Mouse (Mus musculus) embryonic facial prominence, embryonic 15.5 days (tissue): Measurements from ENCODE around the gene Spata18. TPM values are rescaled to one million over a fixed set of nuclear protein-coding genes. Genes with fewer than 3 reads are reported as not detected.

Experiments used
- ATAC-seq: fragments of 200-750 bp; cut with Nextera tagmentation; 2 replicates; pipeline ENCODE4 v1.8.0; 2017; ENCODE audit warnings: low read depth, moderate TSS enrichment; ENCODE audit not compliant: insufficient number of reproducible peaks, low FRiP score, low TSS enrichment
- H3K27ac ChIP-seq: fragments of 300-500 bp; sonication (generic); replicated peaks from 2 replicates; pipeline ENCODE4 v1.5.1; 2015; ENCODE audit warnings: mild to moderate bottlenecking, inconsistent platforms
- H3K27me3 ChIP-seq: fragments of 300-500 bp; sonication (generic); 2 replicates; pipeline ENCODE4 v1.6.1; 2015; ENCODE audit warnings: inconsistent platforms
- H3K36me3 ChIP-seq: fragments of 300-500 bp; sonication (generic); 2 replicates; pipeline ENCODE4 v1.6.1; 2015; ENCODE audit warnings: mild to moderate bottlenecking, inconsistent platforms
- H3K4me1 ChIP-seq: fragments of 300-500 bp; sonication (generic); 2 replicates; pipeline ENCODE4 v1.6.1; 2015; ENCODE audit warnings: inconsistent platforms
- H3K4me2 ChIP-seq: fragments of 300-500 bp; sonication (generic); replicated peaks from 2 replicates; pipeline ENCODE4 v1.6.1; 2015; ENCODE audit warnings: mild to moderate bottlenecking, inconsistent platforms
- H3K4me3 ChIP-seq: fragments of 300-500 bp; sonication (generic); replicated peaks from 2 replicates; pipeline ENCODE4 v1.5.1; 2015; ENCODE audit warnings: mild to moderate bottlenecking, inconsistent platforms
- H3K9ac ChIP-seq: fragments of 300-500 bp; sonication (generic); 2 replicates; pipeline ENCODE4 v1.6.1; 2015; ENCODE audit warnings: inconsistent platforms
- H3K9me3 ChIP-seq: fragments of 300-500 bp; sonication (generic); replicated peaks from 2 replicates; pipeline ENCODE4 v1.6.1; 2016; ENCODE audit warnings: inconsistent platforms
- WGBS: fragments of 180-500 bp; shearing (Covaris S2); methylation state at CpG from one replicate; pipeline ENCODE4 v1.1.7; 2015; 5-methylcytosine and 5-hydroxymethylcytosine counted together
- polyA plus RNA-seq: library from polyadenylated mRNA; unstranded; fragments of >200 nt; fragmentation: Nextera tagmentation; extraction: Ambion mirVana; gene quantifications from 2 replicates; pipeline ENCODE4 v1.2.1, GENCODE M21; 2015

Spata18 gene
- polyA plus RNA-seq, 1 experiment from 2014 or later = 8.1 TPM

DNA sequence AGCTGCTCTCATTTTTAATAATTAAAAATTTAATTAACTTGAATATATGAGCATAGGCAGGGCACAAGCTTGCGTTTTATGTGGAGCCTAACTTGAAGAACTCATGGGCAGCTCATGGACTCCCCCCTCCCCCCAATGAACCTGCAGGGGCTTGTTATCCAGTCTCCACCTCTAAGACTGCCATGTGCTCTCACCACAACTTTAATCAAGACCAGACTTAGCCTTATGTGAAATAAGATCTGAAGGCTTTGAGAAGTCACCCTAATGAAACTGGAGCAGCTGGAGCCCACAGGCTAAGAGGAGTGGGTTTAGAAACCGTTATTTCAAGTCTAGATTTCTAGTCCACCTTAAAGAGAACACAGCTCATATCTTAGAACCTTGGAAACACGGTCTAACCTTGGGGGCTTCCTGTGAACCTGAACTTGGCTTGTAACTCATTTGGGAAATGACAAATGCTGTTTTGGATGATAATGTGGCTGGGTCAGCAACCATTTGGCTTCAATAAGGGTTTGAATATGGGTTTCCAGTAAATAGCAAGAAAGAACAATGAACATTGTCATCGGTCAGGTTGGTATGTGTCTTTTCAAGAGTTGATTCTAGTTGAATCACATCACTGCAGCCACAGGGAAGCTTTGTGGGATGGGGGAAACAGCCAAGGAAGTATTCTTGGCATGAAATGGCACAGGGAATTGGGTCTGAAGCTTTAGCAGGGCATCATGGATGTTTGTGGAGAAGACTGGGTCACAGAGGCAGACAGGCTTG lies 43.3 kb downstream of the Spata18 start:
- Histone ChIP-seq H3K4me3 (no peak overlapping the region), H3K9me3 (no peaks in the 10 kb centered on the region), H3K4me2 (no peak overlapping the region), H3K36me3 (no peaks in the 10 kb centered on the region), H3K27me3 (no peaks in the 10 kb centered on the region), H3K27ac (peak overlapping the region; percentile 52), H3K4me1 (0 out of 2 replicates have a peak, but pooled peaks cover 14% of the 10 kb centered on the region), H3K9ac (no peak overlapping the region)
- 26% methylated on average over 4 of the region's 4 CpGs for WGBS
- peak; percentile 47; the same call in 1 of the 2 replicates for ATAC-seq

DNA sequence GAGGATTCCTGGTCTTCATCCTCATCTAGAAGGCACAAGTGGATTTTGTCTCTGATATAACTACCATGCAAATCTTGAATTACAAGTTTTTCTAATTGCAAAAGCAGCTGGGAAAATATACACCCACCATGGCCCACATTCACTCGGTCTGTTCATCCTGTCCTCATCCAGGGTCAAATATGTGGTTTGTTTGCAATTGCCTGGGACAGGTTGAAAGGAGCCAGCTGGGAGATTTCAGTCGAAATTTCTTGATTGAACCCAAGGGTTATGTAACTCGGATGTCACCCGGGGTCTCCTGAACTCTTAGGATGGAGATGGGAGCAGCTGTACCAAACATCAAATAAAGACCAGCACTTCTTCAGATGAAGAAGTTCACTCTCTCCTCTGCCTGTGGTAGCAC lies 46.5 kb downstream of the Spata18 start:
- H3K4me3 ChIP-seq = no peak overlapping the region
- no peak overlapping the region for H3K4me2 ChIP-seq
- H3K4me1 ChIP-seq = peaks cover 19% of the 10 kb centered on the region
- no peak overlapping the region for H3K27ac ChIP-seq
- H3K9ac ChIP-seq = no peak overlapping the region
- H3K27me3 ChIP-seq = no peaks in the 10 kb centered on the region
- ATAC-seq = no peak
- H3K36me3 ChIP-seq = no peaks in the 10 kb centered on the region
- 65% methylated on average over 4 of the region's 4 CpGs for WGBS
- H3K9me3 ChIP-seq = no peaks in the 10 kb centered on the region

DNA sequence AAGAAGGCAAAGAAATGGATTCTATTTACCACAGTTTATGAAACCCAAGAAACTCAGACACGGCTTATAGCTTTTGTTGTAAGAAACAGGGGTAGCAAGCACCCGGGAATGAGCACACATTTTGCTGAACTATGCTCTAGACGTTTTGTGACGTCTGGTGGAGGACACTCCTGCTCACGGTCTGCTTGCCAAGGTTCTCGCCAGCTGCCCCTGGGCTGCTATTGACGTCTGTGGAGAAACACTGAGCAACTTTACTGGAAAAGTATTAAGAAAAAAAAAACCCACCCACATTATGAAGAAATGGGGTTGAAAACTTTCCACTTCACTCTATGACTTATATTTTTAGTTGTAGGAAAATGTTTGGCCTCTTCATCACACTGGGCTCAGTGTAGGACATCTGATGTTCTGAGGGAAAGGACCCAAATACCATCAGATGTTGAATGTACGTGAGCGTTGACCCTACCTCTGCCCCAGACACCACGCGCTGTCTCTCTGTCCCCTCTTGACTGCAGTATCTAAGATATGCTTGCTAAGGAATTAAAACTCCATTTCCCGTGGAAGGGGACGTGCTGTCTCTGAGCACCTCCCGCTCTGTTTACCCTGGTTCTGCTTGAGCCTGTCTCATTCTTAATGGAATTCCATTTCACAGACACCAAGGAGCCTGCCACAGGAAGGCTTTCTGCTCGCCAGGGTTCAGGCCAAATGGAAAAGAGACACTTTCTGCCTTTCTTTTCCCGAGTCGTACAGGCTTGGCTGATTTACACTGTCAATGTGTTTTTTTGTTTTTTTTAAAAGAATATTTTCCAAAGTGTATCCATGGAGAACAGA lies 50.1 kb downstream of the Spata18 start:
- WGBS = 60% methylated on average over 17 of the region's 17 CpGs
- Histone ChIP-seq H3K9me3 (no peaks in the 10 kb centered on the region), H3K4me2 (no peak overlapping the region), H3K9ac (no peak overlapping the region), H3K4me3 (no peak overlapping the region), H3K27ac (peak overlapping the region; percentile 70), H3K27me3 (no peaks in the 10 kb centered on the region), H3K4me1 (peaks cover 9% of the 10 kb centered on the region), H3K36me3 (no peaks in the 10 kb centered on the region)
- ATAC-seq = no peak; the same call in 1 of the 2 replicates

DNA sequence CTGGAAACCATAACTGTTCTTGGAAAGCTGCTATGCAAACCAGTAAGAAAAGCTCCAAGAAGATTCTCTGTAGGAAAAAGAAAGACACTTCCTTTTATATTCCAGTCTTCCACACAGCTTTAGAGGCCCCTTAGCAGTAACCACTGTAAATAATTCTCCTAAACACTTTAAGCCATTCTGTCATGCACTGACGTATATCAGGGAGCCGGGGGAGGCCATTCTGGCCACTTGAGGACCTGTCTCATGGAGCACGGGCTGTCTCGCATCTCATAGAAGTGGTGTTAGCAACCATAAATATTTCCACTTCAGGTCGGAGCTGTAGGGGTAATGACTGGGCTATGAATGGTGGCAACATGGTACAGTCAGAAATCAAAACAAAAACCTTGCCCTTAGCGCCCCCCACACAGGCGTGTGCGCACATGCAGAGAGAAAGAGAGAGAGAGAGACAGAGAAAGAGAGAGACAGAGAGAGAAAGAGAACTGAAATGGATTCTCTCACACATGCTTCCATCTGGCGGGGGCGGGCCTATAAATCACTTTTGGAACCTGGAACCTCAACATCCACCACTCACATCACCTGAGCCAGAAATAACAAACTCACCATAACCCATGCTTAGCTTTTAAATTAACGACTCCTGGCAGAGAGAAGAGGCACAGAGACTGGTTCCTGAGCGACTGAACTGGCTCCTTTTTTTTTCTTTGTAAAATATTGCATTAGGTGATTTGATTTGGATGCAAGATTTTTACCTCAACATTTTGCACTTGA lies 50.9 kb downstream of the Spata18 start:
- Histone ChIP-seq H3K9ac (no peak overlapping the region), H3K4me3 (no peak overlapping the region), H3K27ac (peak overlapping the region; percentile 70), H3K4me2 (no peak overlapping the region), H3K36me3 (no peaks in the 10 kb centered on the region), H3K4me1 (peaks cover 9% of the 10 kb centered on the region), H3K9me3 (no peaks in the 10 kb centered on the region), H3K27me3 (no peaks in the 10 kb centered on the region)
- WGBS = 70% methylated on average over 12 of the region's 12 CpGs
- ATAC-seq = no peak

DNA sequence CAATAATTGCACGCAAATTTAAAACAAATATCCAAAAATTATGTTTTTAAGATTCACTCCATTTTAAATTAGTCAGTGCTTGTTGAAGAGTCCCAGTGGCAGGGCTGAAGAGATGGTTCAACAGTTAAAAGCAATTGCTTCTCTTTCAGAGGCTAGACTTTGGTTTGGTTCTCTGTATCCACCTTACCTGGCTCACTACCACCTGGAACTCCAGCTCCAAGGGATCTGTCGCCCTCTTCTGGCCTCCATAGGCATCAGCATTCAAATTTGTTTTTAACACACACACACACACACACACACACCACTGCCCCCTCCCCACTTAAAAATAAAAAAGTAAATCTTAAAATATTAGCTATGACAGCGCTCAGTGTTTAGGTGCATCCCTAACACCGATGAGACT lies 51.9 kb downstream of the Spata18 start:
- no peak overlapping the region for H3K4me3 ChIP-seq
- H3K4me1 ChIP-seq = peaks cover 9% of the 10 kb centered on the region
- 90% methylated on average over 4 of the region's 4 CpGs for WGBS
- no peaks in the 10 kb centered on the region for H3K27me3 ChIP-seq
- H3K9ac ChIP-seq = no peak overlapping the region
- H3K4me2 ChIP-seq = no peak overlapping the region
- no peaks in the 10 kb centered on the region for H3K9me3 ChIP-seq
- ATAC-seq = no peak
- H3K36me3 ChIP-seq = no peaks in the 10 kb centered on the region
- no peak overlapping the region for H3K27ac ChIP-seq

DNA sequence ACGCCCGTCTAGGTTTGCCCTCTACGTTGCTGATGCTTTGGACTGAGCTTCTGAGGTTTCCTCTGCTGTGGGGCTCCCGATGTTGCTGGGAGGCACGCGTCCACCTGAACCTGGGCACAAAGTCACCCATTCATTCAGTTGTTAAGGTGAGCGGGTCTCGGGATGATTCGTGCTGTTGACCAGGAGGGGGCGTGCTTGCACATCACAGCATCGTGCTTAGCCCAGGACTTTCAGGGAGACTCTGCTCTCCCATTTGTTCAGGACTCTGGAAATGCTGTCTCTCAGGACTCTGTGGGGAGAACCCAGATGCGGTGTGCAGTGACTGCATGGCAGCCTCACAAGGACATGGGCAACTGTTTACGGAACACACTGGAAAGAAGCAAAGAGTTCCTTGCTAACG lies 53.1 kb downstream of the Spata18 start:
- no peak for ATAC-seq
- Histone ChIP-seq H3K27me3 (no peaks in the 10 kb centered on the region), H3K36me3 (no peaks in the 10 kb centered on the region), H3K9ac (no peak overlapping the region), H3K4me3 (no peak overlapping the region), H3K9me3 (no peaks in the 10 kb centered on the region), H3K27ac (no peak overlapping the region), H3K4me2 (no peak overlapping the region), H3K4me1 (peaks cover 9% of the 10 kb centered on the region)
- WGBS = 37% methylated on average over 14 of the region's 14 CpGs

DNA sequence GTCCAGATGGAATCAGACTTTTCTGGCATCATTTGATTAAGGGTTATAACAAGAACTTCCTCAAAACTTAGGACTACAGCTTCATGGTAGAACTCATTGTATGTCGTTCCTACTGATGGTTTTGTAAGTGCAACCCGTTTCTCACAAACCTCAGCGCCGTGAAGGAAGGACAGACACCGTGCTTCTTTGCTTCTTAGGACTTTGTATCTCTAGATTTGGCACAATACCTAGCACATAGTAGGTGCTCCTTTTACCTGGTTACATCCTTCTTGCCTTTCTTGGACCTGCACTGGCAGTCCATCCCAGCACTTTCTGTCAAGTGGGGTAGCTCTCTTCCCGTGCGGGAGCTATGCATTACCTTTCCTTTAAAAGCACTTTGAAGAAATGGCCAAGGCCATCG lies 53.6 kb downstream of the Spata18 start:
- no peak overlapping the region for H3K4me3 ChIP-seq
- no peak overlapping the region for H3K27ac ChIP-seq
- WGBS = 91% methylated on average over 8 of the region's 8 CpGs
- no peaks in the 10 kb centered on the region for H3K36me3 ChIP-seq
- H3K4me1 ChIP-seq = peaks cover 9% of the 10 kb centered on the region
- H3K27me3 ChIP-seq = no peaks in the 10 kb centered on the region
- no peak overlapping the region for H3K4me2 ChIP-seq
- ATAC-seq = no peak
- no peaks in the 10 kb centered on the region for H3K9me3 ChIP-seq
- H3K9ac ChIP-seq = no peak overlapping the region

DNA sequence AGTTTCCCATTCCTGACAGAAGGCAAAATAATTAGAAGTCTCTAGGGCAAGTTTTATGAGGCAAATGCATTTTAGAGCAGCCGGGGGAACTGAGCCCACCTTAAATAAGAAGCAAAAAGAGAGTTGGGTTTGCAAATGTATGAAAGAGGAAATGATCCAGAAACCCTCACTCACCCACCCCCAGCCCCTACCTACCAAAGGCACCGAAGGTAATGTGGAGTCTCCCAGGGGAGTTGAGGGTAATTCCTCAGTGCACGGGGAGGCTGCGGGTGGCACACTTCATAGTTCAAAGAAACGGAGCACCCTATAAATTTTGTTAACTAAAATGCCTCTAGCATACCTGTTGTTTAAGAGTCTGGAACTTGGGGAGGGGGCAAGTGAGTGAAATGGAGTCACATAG lies 54.1 kb downstream of the Spata18 start:
- Histone ChIP-seq H3K9ac (no peak overlapping the region), H3K27me3 (no peaks in the 10 kb centered on the region), H3K9me3 (no peaks in the 10 kb centered on the region), H3K4me2 (no peak overlapping the region), H3K4me1 (peaks cover 9% of the 10 kb centered on the region), H3K27ac (no peak overlapping the region), H3K36me3 (no peaks in the 10 kb centered on the region), H3K4me3 (no peak overlapping the region)
- WGBS = 87% methylated on average over 5 of the region's 5 CpGs
- ATAC-seq = no peak

DNA sequence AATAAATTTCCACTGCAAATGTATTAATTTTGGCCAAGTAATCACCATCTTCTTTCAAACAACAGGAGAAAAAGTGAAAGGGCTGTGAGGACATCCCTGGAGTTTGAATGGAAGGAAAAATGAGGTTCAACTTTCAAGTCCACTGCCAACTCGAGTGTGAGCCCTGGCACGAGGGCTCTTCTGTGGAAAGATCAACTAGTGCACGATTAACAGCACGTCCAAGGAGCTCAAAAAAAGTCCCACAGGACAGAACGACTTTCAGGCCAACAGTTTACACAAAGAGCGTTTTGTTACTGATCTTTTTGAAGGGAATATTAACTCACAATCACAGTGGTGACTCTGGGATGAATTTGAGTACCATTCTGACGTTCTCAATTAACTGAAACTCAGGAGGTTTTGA lies 61.7 kb downstream of the Spata18 start:
- Histone ChIP-seq H3K9ac (no peak overlapping the region), H3K9me3 (no peaks in the 10 kb centered on the region), H3K27me3 (no peaks in the 10 kb centered on the region), H3K4me3 (no peak overlapping the region), H3K4me2 (no peak overlapping the region), H3K36me3 (no peaks in the 10 kb centered on the region), H3K4me1 (no peaks in the 10 kb centered on the region), H3K27ac (no peak overlapping the region)
- WGBS = 50% methylated on average over 7 of the region's 7 CpGs
- no peak for ATAC-seq

DNA sequence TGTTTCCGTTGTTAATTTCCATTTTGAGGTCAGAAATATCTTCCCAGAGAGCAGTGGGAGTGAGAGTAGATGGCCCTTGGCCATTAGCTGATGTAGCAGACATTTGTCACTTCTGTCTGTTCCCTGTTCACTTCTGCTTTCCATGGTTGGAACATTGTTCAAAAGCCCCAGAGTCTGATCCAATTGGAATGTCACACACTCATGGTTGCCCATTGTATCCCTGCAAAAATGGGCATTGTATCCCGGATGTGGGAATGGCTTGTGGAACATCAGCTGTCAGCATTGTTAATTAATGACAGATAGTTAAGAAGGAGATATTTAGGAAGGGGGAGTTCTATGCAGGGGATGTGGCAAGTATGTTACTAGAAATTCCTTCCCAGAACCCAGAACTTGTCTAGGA lies 65.8 kb downstream of the Spata18 start:
- Histone ChIP-seq H3K4me3 (no peak overlapping the region), H3K4me1 (no peaks in the 10 kb centered on the region), H3K4me2 (no peak overlapping the region), H3K36me3 (no peaks in the 10 kb centered on the region), H3K9ac (no peak overlapping the region), H3K27me3 (no peaks in the 10 kb centered on the region), H3K9me3 (no peaks in the 10 kb centered on the region), H3K27ac (no peak overlapping the region)
- ATAC-seq = no peak
- 78% methylated on average over 2 of the region's 2 CpGs for WGBS

DNA sequence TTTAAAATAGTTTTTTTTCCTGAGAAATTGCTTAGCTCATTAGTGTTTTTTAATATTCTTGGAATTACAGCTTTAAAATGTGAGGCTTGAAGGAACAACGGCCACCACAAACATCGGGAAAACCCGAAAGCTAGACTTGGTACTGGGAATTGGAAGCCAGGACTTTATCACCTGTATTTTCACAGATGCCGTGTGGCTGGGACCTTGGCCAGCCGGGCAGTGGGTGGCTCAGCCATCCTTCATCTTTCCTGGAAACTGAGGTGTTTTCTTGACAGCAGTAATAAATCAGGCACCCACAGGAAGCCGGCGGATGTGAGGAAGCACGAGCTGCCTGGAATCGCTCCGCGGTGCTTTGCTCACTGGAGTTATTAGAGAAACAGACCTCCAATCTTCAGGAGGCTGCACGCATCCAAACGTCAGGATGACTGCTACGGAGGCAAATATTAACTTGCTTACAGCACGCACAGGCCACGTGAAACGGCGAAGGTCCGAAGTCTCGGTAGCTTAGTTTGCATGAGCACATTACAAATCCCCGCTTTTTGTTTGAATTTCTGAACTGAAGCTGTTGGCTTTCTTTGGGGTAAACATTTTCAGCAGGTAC lies 70.6 kb downstream of the Spata18 start:
- WGBS = 84% methylated on average over 21 of the region's 21 CpGs
- no peaks in the 10 kb centered on the region for H3K36me3 ChIP-seq
- H3K4me1 ChIP-seq = no peaks in the 10 kb centered on the region
- H3K4me2 ChIP-seq = no peak overlapping the region
- no peak for ATAC-seq
- no peaks in the 10 kb centered on the region for H3K27me3 ChIP-seq
- no peaks in the 10 kb centered on the region for H3K9me3 ChIP-seq
- no peak overlapping the region for H3K27ac ChIP-seq
- H3K4me3 ChIP-seq = no peak overlapping the region
- no peak overlapping the region for H3K9ac ChIP-seq
